Mouse (Mus musculus) C2C12 (cell line): ENCODE measurements around the gene 4833439L19Rik.

Experiments
- CTCF ChIP-seq: IDR thresholded peaks from one replicate; pipeline ENCODE4 v1.5.1; 2011; ENCODE audit not compliant: control insufficient read depth, insufficient read depth, insufficient read length
- MAX ChIP-seq: IDR thresholded peaks from one replicate; pipeline ENCODE4 v1.6.1; 2011; ENCODE audit warnings: mild to moderate bottlenecking, control low read depth
- USF1 ChIP-seq: IDR thresholded peaks from one replicate; pipeline ENCODE4 v1.6.1; 2011; ENCODE audit warnings: low read depth, mild to moderate bottlenecking, control low read depth, moderate library complexity

DNA sequence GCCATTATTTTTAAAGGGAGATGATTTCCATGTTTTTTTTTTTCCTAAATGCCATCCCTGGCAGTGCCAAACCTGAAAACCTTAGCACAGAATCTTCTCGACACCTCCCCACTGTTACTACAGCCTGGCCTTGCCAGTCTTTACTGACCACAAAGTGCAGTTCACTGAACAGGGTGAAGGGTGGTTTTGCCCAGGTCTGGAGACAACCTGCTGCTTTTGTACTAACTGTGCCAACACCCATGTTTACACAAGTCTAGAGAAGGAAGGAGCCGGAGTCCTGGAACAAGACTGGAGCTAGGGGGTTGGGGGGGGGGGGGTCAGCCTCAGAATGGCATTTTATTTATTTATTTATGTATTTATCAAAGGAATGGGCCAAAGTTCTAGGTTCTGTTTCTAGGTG is 16.1 kb upstream of the 4833439L19Rik start:
- TF ChIP-seq CTCF (no peak), MAX (no peak), USF1 (no peak)
